21 mouse cellular contexts compared by ENCODE assay signal in genomic region chr4:71356714-71357113, GRCm38 (mm10).
DNase-seq lines count a peak whose midpoint lies in the region; ATAC-seq and TF ChIP-seq lines count a peak whose summit lies in the region.
"Had no signal": no experiment of that assay in that cellular context is flagged by ENCODE, and none has a peak within 500 bp of the region (broad histone marks: within the 10 kb centered on the region; RNA-seq: fewer than 3 reads in every experiment).

No protein-coding gene starts in this region.

- TF ChIP-seq CTCF in intestine, postnatal 0 days (IDR thresholded peaks at IDR 0.05; ENCODE audit: low read depth) = no peak
- no peak for TF ChIP-seq CTCF in small intestine, adult 2 months (IDR thresholded peaks at IDR 0.05; ENCODE audit: extremely low read depth, insufficient read length, insufficient replicate concordance, low read depth, low read length)

- no peak for DNase-seq in kidney, postnatal 14 days
- no peak for DNase-seq in cerebellum, adult 9-10 months
- DNase-seq: adrenal gland, adult 2 months; adrenal gland, adult 8-10 months; adrenal gland, postnatal 10 days; adrenal gland, postnatal 14 days; adrenal gland, postnatal 25 days; adrenal gland, postnatal 36 days; B cell, adult 2 months; cerebellum, adult 11 months; cerebellum, adult 11-12 months; cerebellum, adult 18-20 months had no signal

- no peaks in the 10 kb centered on the region for H3K4me1 ChIP-seq in intestine, embryonic 15.5 days (replicated peaks)
- H3K4me1 ChIP-seq in intestine, postnatal 0 days (replicated peaks; ENCODE audit: control insufficient read depth, insufficient read depth, low read length) = 0 out of 2 replicates have a peak, but pooled peaks cover 4% of the 10 kb centered on the region
- no peaks in the 10 kb centered on the region for H3K4me1 ChIP-seq in intestine, embryonic 16.5 days (ENCODE audit: control insufficient read depth, insufficient read depth, low read length)
- H3K4me1 ChIP-seq in small intestine, adult 2 months (ENCODE audit: control insufficient read depth, insufficient read depth, insufficient read length, low read length) = peaks cover 5% of the 10 kb centered on the region; the same call in 1 of the 2 replicates

- H3K4me2 ChIP-seq in intestine, embryonic 15.5 days (replicated peaks) = no peak overlapping the region
- H3K4me2 ChIP-seq in intestine, postnatal 0 days (replicated peaks; ENCODE audit: low read depth) = no peak overlapping the region
- H3K4me2 ChIP-seq in intestine, embryonic 16.5 days (ENCODE audit: low read depth, low read length) = no peak overlapping the region

- H3K27ac ChIP-seq in intestine, embryonic 15.5 days = no peak overlapping the region
- no peak overlapping the region for H3K27ac ChIP-seq in intestine, postnatal 0 days (ENCODE audit: low read depth, low read length)
- H3K27ac ChIP-seq in intestine, embryonic 16.5 days (ENCODE audit: low read length) = no peak overlapping the region
- peak overlapping the region; percentile 29; the same call in 1 of the 2 replicates for H3K27ac ChIP-seq in small intestine, adult 2 months (ENCODE audit: insufficient read depth, low read depth, low read length)

- H3K4me3 ChIP-seq in intestine, embryonic 15.5 days (replicated peaks) = no peak overlapping the region
- no peak overlapping the region for H3K4me3 ChIP-seq in intestine, postnatal 0 days (ENCODE audit: low read depth, low read length)
- H3K4me3 ChIP-seq in intestine, embryonic 16.5 days (ENCODE audit: low read length) = no peak overlapping the region
- H3K4me3 ChIP-seq in small intestine, adult 2 months (ENCODE audit: low read depth, low read length) = no peak overlapping the region

- H3K9me3 ChIP-seq in intestine, embryonic 15.5 days = no peaks in the 10 kb centered on the region
- no peaks in the 10 kb centered on the region for H3K9me3 ChIP-seq in intestine, postnatal 0 days (ENCODE audit: control insufficient read depth)
- no peaks in the 10 kb centered on the region for H3K9me3 ChIP-seq in intestine, embryonic 16.5 days (ENCODE audit: control insufficient read depth, low read length)

- TF ChIP-seq POLR2A in small intestine, adult 2 months (IDR thresholded peaks at IDR 0.05; ENCODE audit: low read depth, low read length) = no peak

- ATAC-seq in intestine, embryonic 15.5 days = peak; percentile 66
- ATAC-seq in intestine, postnatal 0 days = no peak
- peak; percentile 51 for ATAC-seq in intestine, embryonic 16.5 days
- ATAC-seq: activated CD4-positive, CD25-positive, alpha-beta regulatory T cell, adult 4 months; CD4-positive, CD25-positive, alpha-beta regulatory T cell, adult 4 months; Patski had no signal

- no peaks in the 10 kb centered on the region for H3K27me3 ChIP-seq in intestine, embryonic 15.5 days (replicated peaks)
- H3K27me3 ChIP-seq in intestine, postnatal 0 days (replicated peaks; ENCODE audit: control insufficient read depth, insufficient read depth, low read length) = no peaks in the 10 kb centered on the region
- no peaks in the 10 kb centered on the region for H3K27me3 ChIP-seq in intestine, embryonic 16.5 days (replicated peaks; ENCODE audit: control insufficient read depth, insufficient read depth, low read length)
- no peaks in the 10 kb centered on the region for H3K27me3 ChIP-seq in small intestine, adult 2 months (ENCODE audit: control insufficient read depth, insufficient read depth, low read length)
- H3K27me3 ChIP-seq: CH12.LX, Patski had no signal

- H3K9ac ChIP-seq in intestine, embryonic 15.5 days = no peak overlapping the region
- H3K9ac ChIP-seq in intestine, postnatal 0 days (ENCODE audit: low read depth, low read length) = no peak overlapping the region
- H3K9ac ChIP-seq in intestine, embryonic 16.5 days (ENCODE audit: low read depth, low read length) = no peak overlapping the region

- no peaks in the 10 kb centered on the region for H3K36me3 ChIP-seq in intestine, embryonic 15.5 days
- H3K36me3 ChIP-seq in intestine, postnatal 0 days (ENCODE audit: control insufficient read depth, insufficient read depth) = no peaks in the 10 kb centered on the region
- H3K36me3 ChIP-seq in intestine, embryonic 16.5 days (ENCODE audit: control insufficient read depth, insufficient read depth, low read length) = no peaks in the 10 kb centered on the region
- H3K36me3 ChIP-seq in small intestine, adult 2 months (ENCODE audit: control insufficient read depth, insufficient read depth, low read length) = no peaks in the 10 kb centered on the region
- H3K36me3 ChIP-seq: G1E had no signal

- WGBS in intestine, embryonic 15.5 days = 47% methylated on average over 1 of the region's 1 CpGs
- 30% methylated on average over 1 of the region's 1 CpGs for WGBS in intestine, postnatal 0 days
- WGBS in intestine, embryonic 16.5 days = 41% methylated on average over 1 of the region's 1 CpGs
- WGBS in small intestine, adult 2 months = 27% methylated on average over 1 of the region's 1 CpGs
